Mouse (Mus musculus): ENCODE measurements around the gene Scmh1.

GRCm38 (mm10) chr4:120569025-120569424, 163.9 kb downstream of the Scmh1 start:
- TF ChIP-seq CTCF (IDR thresholded peaks at IDR 0.05; ENCODE audit: insufficient read depth, low read length), result no peak
- TF ChIP-seq POLR2A (IDR thresholded peaks at IDR 0.05; ENCODE audit: borderline replicate concordance, extremely low read depth, low read depth, low read length), result no peak
